Mouse (Mus musculus): ENCODE results near the gene AU015836.

DNA sequence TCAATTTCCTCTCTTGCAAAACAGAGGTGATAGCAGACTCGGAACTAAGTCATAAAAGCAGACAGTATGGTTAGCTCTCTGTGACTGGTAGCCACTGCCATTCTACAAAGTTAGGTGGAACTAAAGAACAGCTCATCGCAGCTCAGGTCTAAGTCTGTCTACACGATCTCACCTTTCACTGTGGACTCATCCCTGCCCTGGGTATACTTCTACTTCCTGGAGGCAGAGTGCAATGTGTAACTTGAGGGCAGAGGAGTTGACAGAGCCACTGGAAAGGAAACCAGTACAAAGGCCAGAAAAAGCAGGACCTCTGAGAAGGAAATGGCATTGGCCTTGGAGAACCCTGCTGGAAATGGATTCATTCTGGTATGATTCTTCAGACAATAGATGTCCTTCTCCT lies 40.1 kb upstream of the AU015836 start:
- TF ChIP-seq CTCF (IDR thresholded peaks at IDR 0.05; ENCODE audit: low read depth, low read length) (no peak), GATA1 (IDR thresholded peaks at IDR 0.05; ENCODE audit: borderline replicate concordance, low read length) (no peak)
